Mouse (Mus musculus) testis, adult 2 months (tissue): ENCODE measurements around the gene Ablim2.

ENCODE experiments used
- CTCF ChIP-seq: fragments of 200-500 bp; IDR thresholded peaks from 2 replicates; pipeline ENCODE4 v1.5.1; 2012; ENCODE audit warnings: low read depth, mild to moderate bottlenecking, inconsistent platforms, low read length, moderate library complexity; ENCODE audit not compliant: control insufficient read depth, insufficient read depth, insufficient replicate concordance
- POLR2A ChIP-seq: fragments of 200-500 bp; IDR thresholded peaks from 2 replicates; pipeline ENCODE4 v1.6.1; 2012; ENCODE audit warnings: low read depth, mild to moderate bottlenecking, inconsistent platforms, low read length, moderate library complexity; ENCODE audit not compliant: control insufficient read depth

DNA sequence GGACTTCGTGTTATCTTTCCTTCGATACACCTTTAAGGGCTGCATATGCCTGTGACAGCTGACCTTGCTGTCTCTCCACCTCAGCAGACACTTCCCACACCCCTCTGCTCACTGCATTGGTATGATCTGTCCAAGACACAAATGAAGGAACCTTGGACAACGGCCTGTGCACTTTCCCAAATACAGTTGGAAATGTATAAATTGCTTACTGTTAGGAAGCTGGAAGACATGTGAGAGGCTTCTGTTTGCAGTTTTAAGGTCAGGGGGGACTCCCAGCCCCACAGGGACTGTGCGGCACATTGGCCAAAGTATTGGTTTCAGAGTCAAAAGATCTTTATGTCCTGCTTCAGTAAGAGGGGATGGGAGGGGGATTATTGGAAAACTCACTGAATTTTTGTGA is 149.4 kb downstream of the Ablim2 start:
- TF ChIP-seq CTCF = no peak
- no peak for TF ChIP-seq POLR2A
